In genomic region chr11:114699511-114699910, GRCm38 (mm10) we compare ENCODE assay signal across 10 mouse cellular contexts. TPM values are rescaled to one million over a fixed set of nuclear protein-coding genes. Genes with fewer than 3 reads are reported as not detected.
DNase-seq lines count a peak whose midpoint lies in the region; ATAC-seq and TF ChIP-seq lines count a peak whose summit lies in the region.
"Had no signal": no experiment of that assay in that cellular context is flagged by ENCODE, and none has a peak within 500 bp of the region (broad histone marks: within the 10 kb centered on the region; RNA-seq: fewer than 3 reads in every experiment).

No protein-coding gene starts in this region.

- no peak for TF ChIP-seq POLR2A in small intestine, adult 2 months (IDR thresholded peaks at IDR 0.05; ENCODE audit: low read depth, low read length)

- WGBS in small intestine, adult 2 months = 77% methylated on average over 12 of the region's 12 CpGs

- TF ChIP-seq CTCF in gastrocnemius, adult 2 months (IDR thresholded peaks at IDR 0.05) = no peak
- no peak for TF ChIP-seq CTCF in small intestine, adult 2 months (IDR thresholded peaks at IDR 0.05; ENCODE audit: extremely low read depth, insufficient read length, insufficient replicate concordance, low read depth, low read length)

- peaks cover 47% of the 10 kb centered on the region for H3K36me3 ChIP-seq in small intestine, adult 2 months (ENCODE audit: control insufficient read depth, insufficient read depth, low read length)

- DNase-seq in frontal cortex, postnatal 25 days (ENCODE audit: low spot score in 2 of 2) = no peak
- DNase-seq in gastrocnemius, adult 2 months = peak; percentile 82
- peak; percentile 51 for DNase-seq in kidney, adult 9 months
- no peak for DNase-seq in Muller cell, postnatal 12 days (ENCODE audit: inconsistent ontology term)
- DNase-seq in adrenal gland, postnatal 25 days = no peak
- no peak for DNase-seq in left cerebral cortex, postnatal 14 days (ENCODE audit: low spot score in 2 of 2)
- DNase-seq: forebrain, postnatal 0 days; liver, embryonic 13.5 days had no signal

- intact Hi-C loops in gastrocnemius, adult 2 months (cut with DNase I) = no loop called here
- intact Hi-C loops in left cerebral cortex, postnatal 14 days (cut with DNase I) = no loop called here

- peak; percentile 74 for ATAC-seq in frontal cortex, adult (ENCODE audit: low TSS enrichment)
- ATAC-seq: forebrain, postnatal 0 days had no signal

- H3K4me3 ChIP-seq in gastrocnemius, adult 2 months = no peak overlapping the region
- no peak overlapping the region for H3K4me3 ChIP-seq in small intestine, adult 2 months (ENCODE audit: low read depth, low read length)
- H3K4me3 ChIP-seq: liver, embryonic 13.5 days had no signal

- no peaks in the 10 kb centered on the region for H3K27me3 ChIP-seq in small intestine, adult 2 months (ENCODE audit: control insufficient read depth, insufficient read depth, low read length)
- H3K27me3 ChIP-seq: liver, embryonic 13.5 days had no signal

- H3K27ac ChIP-seq in gastrocnemius, adult 2 months = peak overlapping the region; percentile 63; the same call in 1 of the 2 replicates
- H3K27ac ChIP-seq in small intestine, adult 2 months (ENCODE audit: insufficient read depth, low read depth, low read length) = peak overlapping the region; percentile 47; the same call in 1 of the 2 replicates
- H3K27ac ChIP-seq: liver, embryonic 13.5 days had no signal

- no peaks in the 10 kb centered on the region for H3K4me1 ChIP-seq in small intestine, adult 2 months (ENCODE audit: control insufficient read depth, insufficient read depth, insufficient read length, low read length)
- H3K4me1 ChIP-seq: liver, embryonic 13.5 days had no signal

RNA-seq across cellular contexts. Expression of gene Ttyh2, which starts 24.3 kb away (rescaled TPM):
- total RNA-seq in gastrocnemius, adult 2 months (2021) = 10 to 100 TPM; 15.7 to 17.4 TPM
- polyA plus RNA-seq in small intestine, adult 2 months (2012; rRNA removed) = 63.4 and 130 TPM in 2 replicates
- total RNA-seq in adrenal gland, postnatal 25 days (2021) = 120 and 145 TPM in 2 replicates
- 10 to 100 TPM; 24.0 to 24.6 TPM for total RNA-seq in left cerebral cortex, postnatal 14 days (2021)

RNA-seq across cellular contexts. Expression of gene Dnaic2, which starts 27.7 kb away (rescaled TPM):
- under 1 TPM; 0.08 to 0.14 TPM for total RNA-seq in gastrocnemius, adult 2 months (2021)
- polyA plus RNA-seq in small intestine, adult 2 months (2012; rRNA removed) = 0.30 and 0.56 TPM in 2 replicates
- 0.67 and 1.2 TPM in 2 replicates for total RNA-seq in adrenal gland, postnatal 25 days (2021)
- total RNA-seq in left cerebral cortex, postnatal 14 days (2021) = 1 to 10 TPM in 1 of 2 experiments, under 1 TPM in 1; 0.99 to 1.8 TPM
- polyA plus RNA-seq: liver, embryonic 13.5 days had no signal

RNA-seq across cellular contexts. Expression of gene Rpl38, which starts 31.2 kb away (rescaled TPM):
- 100 to 1,000 TPM; 544 to 670 TPM for total RNA-seq in gastrocnemius, adult 2 months (2021)
- 103 and 130 TPM in 2 replicates for polyA plus RNA-seq in small intestine, adult 2 months (2012; rRNA removed)
- 1,060 and 1,162 TPM in 2 replicates for total RNA-seq in adrenal gland, postnatal 25 days (2021)
- total RNA-seq in left cerebral cortex, postnatal 14 days (2021) = 100 to 1,000 TPM; 737 to 799 TPM

Comparison
In these comparisons a context has a peak if more than half of its experiments do, and no peak if none do; other contexts are left out.
1. DNase-seq: peak in gastrocnemius, adult 2 months (single experiment) and kidney, adult 9 months (single experiment); none in frontal cortex, postnatal 25 days (0 of 2), Muller cell, postnatal 12 days (single experiment), adrenal gland, postnatal 25 days (single experiment) and left cerebral cortex, postnatal 14 days (0 of 2).